Mouse (Mus musculus): ENCODE measurements around the gene Sept5. TPM values are rescaled to one million over a fixed set of nuclear protein-coding genes. Genes with fewer than 3 reads are reported as not detected.

The Sept5 gene
- 100 to 1,000 TPM; 824 to 876 TPM for total RNA-seq (2021)
- long read RNA-seq, experiment 1, transcript Sept5-205 (11 exons, 3,678 nt), result major isoform, 593 of 730 reads
- long read RNA-seq, experiment 1, partial matches to known transcripts, result 60 of 730 reads
- long read RNA-seq, experiment 1, other reads (novel, unspliced or antisense), result 77 of 730 reads
- long read RNA-seq, experiment 2, transcript Sept5-205 (11 exons, 3,678 nt), result major isoform, 502 of 608 reads
- long read RNA-seq, experiment 2, partial matches to known transcripts, result 47 of 608 reads
- long read RNA-seq, experiment 2, other reads (novel, unspliced or antisense), result 59 of 608 reads

DNA sequence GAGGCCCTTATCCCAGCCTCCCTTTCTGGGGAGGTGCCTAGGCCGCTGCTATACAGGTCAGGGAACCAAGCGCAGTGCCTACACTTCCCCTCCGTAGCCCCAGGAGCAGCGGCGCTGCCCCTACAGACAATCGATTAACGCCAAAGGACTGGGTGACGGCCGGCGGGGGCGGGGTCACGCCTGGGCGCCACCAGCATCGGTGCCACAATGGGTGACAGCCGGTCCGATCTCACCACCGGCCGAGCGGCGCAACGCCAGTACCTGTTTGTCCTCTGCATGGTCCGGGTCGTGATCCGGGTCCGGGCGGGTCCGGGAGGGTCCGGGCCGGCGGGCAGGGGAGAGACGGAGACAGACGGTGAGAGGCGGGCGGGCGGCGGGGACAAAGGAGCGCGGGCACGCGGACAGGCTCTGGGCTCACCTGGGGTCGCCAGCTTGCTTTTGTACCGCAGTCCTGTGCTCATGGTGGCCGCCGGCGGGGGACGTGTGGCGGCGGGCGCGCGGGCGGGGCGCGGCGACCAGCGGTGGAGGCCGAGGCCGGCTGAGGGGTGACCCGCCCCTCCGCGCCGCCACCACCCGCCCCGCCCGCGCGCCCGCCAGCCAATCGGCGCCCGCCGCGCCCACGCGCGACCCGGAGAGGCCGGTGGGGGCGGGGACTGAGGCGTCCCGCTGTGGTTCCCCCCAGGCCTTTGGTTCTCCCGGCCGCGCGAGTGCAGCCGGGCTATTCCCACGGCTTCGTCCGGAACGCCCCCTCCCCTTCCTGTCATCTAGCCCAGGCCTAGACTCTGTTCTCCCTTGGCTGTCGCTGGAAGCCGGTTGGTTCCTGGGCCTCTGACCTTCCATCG is at the start of gene Sept5:
Sept5 (minus strand) TSS at position 565 of the 842 bp plus-strand sequence.
- peak; percentile 70 to 82 for DNase-seq (ENCODE audit: low spot score in 2 of 2)

DNA sequence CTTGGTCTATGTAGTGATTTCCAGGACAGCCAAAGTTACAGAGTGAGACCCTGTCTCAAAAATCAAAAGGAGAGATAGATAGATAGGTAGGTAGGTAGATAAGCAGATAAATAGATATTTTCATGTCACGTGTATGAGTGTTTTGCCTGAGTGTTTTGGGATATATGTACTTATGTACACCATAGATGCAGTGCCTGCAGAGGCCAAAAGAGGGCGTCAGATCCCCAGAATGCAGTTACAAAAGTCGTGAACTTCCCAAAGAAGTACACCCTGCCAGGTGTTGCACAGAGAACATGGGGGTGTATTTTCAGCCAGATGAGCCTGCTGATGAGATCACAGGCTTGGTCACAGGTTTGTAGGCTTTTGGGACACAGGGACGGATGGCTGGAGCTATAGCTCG is 49.4 kb upstream of the Sept5 start:
- DNase-seq (ENCODE audit: low spot score in 2 of 2), result no peak

- peak; percentile 55 to 77 for DNase-seq (ENCODE audit: low spot score in 2 of 2)
These were observed 48.3 kb upstream of the Sept5 start for GRCm38 (mm10) chr16:18677746-18678679.

DNA sequence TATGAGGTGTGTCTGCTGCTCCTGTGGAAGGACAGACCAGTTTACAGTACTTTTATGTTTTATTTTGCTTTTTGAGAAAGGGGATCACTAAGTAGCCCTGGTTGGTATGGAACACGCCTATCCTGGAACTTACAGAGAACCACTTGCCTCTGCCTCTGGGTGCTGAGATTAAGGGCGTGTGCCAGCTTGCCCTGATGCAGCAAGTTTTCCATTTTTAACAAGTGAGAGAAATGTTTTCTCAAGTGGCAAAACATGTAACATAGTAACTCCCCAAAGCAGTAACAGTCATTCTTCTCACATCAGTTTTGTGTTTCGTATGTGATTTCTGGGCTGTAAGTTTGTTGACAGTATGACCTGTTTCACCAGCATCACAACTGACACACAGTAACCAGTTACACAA is 43.3 kb upstream of the Sept5 start:
- no peak for DNase-seq (ENCODE audit: low spot score in 2 of 2)

DNA sequence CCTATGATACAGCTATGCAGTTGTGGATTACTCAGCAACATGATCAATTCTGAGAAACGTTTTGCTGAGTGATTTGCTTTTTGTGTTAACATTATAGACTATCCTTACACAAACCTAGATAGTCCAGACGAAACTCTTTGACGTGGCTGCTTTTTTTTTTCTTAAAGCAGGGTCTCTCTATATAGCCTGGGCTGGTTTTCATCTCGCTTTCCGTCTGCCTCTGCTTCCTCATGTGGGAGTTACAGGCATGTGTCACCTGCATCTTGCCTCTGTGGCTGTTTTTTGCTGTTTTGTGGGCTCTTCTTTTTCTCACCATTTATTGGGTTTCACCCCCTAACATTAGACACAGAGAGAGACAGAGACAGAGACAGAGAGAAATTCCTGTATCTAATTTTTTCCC is 42.3 kb upstream of the Sept5 start:
- DNase-seq (ENCODE audit: low spot score in 2 of 2), result no peak

DNA sequence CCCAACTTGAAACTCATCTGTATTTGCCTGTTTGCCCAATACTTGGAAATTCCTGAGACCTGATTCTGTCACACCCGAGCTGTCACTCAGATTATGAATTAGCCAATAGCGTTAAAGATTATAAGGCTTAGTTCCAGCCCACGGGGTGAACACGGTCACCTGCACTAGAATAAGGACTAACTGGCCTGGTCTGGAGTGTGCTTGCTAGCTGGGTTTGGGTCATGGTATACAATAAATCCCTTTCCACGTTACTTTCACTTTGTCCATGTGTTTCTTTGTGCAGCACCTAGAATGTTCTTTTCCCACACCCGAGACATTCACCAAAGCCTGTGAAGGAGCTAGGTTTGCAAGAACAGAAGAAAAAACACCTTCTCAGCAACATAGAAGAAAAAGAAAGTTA is 40.2 kb upstream of the Sept5 start:
- no peak for DNase-seq (ENCODE audit: low spot score in 2 of 2)

DNA sequence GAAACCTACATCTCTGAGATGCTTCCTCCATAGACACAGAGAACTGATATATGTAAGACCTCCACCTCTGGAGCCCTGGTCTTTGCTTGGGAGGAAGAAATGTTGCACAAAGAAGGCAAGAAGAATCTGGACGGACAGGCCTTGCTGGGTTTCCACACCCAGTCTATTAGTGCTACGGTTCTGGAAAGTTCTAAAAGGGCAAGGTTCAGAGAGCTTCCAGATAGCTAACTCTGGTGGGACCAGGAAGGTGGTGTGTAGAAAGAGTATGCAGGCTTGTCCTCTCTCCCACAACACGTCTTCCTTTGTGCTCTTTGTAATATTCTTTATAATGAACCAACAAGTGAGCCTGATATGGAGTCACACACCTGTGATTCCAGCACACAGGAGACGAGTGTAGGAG is 28.8 kb upstream of the Sept5 start:
- DNase-seq (ENCODE audit: low spot score in 2 of 2), result no peak

GRCm38 (mm10) chr16:18655372-18656098 is 25.8 kb upstream of the Sept5 start:
- DNase-seq (ENCODE audit: low spot score in 2 of 2), result no peak

DNA sequence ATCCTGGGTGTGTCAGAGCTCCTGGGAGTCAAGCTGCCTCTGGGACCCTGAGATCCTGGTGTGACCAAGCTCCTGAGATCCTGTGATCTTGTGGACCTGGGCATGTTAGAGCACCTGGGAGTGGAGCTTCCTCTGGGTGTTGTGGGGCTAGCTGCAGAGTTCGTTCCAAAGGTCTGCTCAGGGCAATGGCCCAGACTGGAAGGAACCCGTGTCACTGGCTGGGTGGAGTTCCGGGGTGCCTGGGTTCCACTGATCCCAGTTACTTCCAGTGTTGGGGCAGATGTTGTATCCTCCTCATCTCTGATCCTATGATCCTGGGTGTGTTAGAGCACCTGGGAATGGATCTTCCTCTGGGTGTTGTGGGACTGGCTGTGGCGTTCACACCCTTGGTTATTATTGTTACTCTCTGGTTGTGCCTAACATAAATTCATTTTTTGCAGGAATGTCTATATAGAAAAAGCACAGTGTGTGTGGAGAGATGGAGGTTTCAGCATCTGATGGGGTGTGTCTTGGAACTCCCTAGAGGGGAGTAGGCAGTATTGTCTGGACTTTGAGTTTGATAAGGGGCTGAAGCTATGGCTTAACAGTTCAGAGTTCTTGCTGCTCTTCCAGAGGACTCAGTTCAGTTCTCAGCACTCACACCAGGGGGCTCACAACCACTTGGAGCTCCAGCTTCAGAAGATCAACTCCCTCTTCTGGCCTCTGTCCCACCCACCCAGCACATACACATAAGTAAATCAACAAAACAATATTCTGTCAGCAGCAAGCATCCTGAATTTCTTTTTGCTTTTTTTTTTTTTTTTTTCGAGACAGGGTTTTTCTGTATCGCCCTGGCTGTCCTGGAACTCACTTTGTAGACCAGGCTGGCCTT is 23.8 kb upstream of the Sept5 start:
- DNase-seq (ENCODE audit: low spot score in 2 of 2), result no peak

DNA sequence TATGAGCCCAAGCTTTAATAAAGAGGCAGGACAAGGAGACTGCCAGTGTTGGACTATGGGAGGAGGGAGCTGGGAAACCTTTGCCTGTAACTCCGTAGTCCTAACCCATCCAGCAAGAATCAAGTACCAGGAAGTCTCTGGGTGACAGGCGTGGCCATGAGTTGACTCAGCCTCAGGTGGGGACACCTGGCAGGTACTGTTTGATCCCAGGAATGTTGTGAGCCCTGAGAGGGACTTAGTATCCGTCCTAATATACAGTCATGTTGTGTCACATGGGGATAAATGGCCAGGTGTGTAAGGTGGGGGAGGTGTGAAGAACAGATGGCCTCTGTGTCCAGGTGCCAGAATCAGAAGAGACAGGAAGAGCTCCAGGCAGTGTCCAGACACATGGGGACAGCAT is 19.4 kb upstream of the Sept5 start:
- no peak for DNase-seq (ENCODE audit: low spot score in 2 of 2)

GRCm38 (mm10) chr16:18645329-18645728 is 15.6 kb upstream of the Sept5 start:
- DNase-seq (ENCODE audit: low spot score in 2 of 2), result no peak

GRCm38 (mm10) chr16:18644485-18644884 is 14.7 kb upstream of the Sept5 start:
- DNase-seq (ENCODE audit: low spot score in 2 of 2), result no peak

- DNase-seq (ENCODE audit: low spot score in 2 of 2), result no peak
These were observed 13.7 kb upstream of the Sept5 start for GRCm38 (mm10) chr16:18643406-18643998.

GRCm38 (mm10) chr16:18642897-18643296 is 13.1 kb upstream of the Sept5 start:
- no peak for DNase-seq (ENCODE audit: low spot score in 2 of 2)

GRCm38 (mm10) chr16:18642291-18642690 is 12.5 kb upstream of the Sept5 start:
- DNase-seq (ENCODE audit: low spot score in 2 of 2), result peak; percentile 64 to 72

GRCm38 (mm10) chr16:18639382-18639929 is 9.7 kb upstream of the Sept5 start:
- DNase-seq (ENCODE audit: low spot score in 2 of 2), result no peak

DNA sequence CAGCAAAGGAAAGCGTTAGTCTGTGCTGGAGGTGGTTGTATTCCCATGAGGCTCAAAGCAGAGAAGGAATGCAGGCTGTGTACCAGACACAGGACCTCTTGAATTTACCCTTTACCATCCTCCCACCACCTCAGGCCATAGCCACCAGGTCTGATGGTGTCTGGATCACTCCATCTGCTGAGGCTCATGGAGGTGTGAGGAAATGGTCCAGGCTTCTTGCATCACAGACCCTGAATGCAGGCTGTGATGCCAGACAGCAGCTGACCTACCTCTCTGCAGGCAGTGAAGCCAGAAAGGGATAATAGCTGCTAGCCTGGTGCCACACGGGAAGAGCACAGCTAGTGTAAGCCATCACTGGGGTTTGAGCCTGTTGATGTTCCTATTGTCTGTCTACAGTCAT is 8.6 kb upstream of the Sept5 start:
- DNase-seq (ENCODE audit: low spot score in 2 of 2), result no peak

- no peak for DNase-seq (ENCODE audit: low spot score in 2 of 2)
These were observed 7.0 kb upstream of the Sept5 start for GRCm38 (mm10) chr16:18636804-18637203.

DNA sequence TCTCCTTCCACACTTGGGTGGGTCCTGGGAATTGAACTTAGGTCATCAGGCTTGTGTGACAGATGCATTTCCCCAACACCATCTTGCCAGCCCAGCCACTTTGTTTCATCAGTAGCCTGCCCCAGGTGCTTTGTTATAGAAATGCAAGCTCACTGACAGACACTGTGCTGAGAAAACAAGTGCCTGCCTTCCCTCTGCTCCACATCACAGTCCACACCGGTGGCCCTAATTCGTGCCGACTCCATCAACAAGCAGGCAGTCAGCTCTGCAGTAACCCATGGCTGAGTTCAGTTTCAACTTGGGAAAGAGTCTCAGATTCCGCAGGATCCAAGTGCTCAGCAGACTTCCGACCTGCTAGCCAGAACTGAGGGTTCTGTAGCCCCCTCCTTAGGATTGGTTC is 6.6 kb upstream of the Sept5 start:
- no peak for DNase-seq (ENCODE audit: low spot score in 2 of 2)

All from left cerebral cortex, adult 18-20 months (tissue).